Mouse (Mus musculus) CH12.LX (cell line): Measurements from ENCODE around the gene Mrtfb. TPM values are rescaled to one million over a fixed set of nuclear protein-coding genes. Genes with fewer than 3 reads are reported as not detected.

Source experiments
- DNase-seq: peaks from one replicate; pipeline ENCODE4 v3.0.0-alpha.2; 2013; ENCODE audit errors: extremely low read depth
- H3K27ac ChIP-seq: 2 replicates; pipeline ENCODE4 v1.5.1; 2012; ENCODE audit warnings: low read depth, mild to moderate bottlenecking, control low read depth, moderate library complexity; ENCODE audit not compliant: insufficient read depth
- H3K27me3 ChIP-seq: replicated peaks from 2 replicates; pipeline ENCODE3; 2012; ENCODE audit warnings: inconsistent platforms
- H3K36me3 ChIP-seq, 2 experiments: replicated peaks in 1 of 2; 2 replicates each; pipeline versions ENCODE3 to v1.6.1; 2012; ENCODE audit warnings: inconsistent platforms in 1 of 2, low read length in 1 of 2, mild to moderate bottlenecking in 1 of 2, mixed read lengths in 1 of 2, moderate library complexity in 1 of 2; ENCODE audit not compliant: control insufficient read depth in 1 of 2, insufficient read depth in 1 of 2
- H3K4me1 ChIP-seq, 2 experiments: 2 replicates each; pipeline ENCODE4 v1.6.1; 2012; ENCODE audit warnings: inconsistent platforms in 1 of 2, moderate library complexity in 1 of 2; ENCODE audit not compliant: insufficient read depth in 2 of 2, control insufficient read depth in 1 of 2
- H3K4me2 ChIP-seq: 2 replicates; pipeline ENCODE4 v1.6.1; 2012; ENCODE audit warnings: low read depth, mild to moderate bottlenecking, control low read depth; ENCODE audit not compliant: poor library complexity, insufficient read depth, severe bottlenecking
- H3K4me3 ChIP-seq, 3 experiments: fragments of 150-350 bp in 1 of 3; sonication (generic) in 1 of 3; replicated peaks in 1 of 3; 2 replicates each; pipeline versions ENCODE3 to v1.5.1; 2011 to 2012; ENCODE audit warnings: low read depth in 2 of 3, low read length in 2 of 3, mild to moderate bottlenecking in 2 of 3, moderate library complexity in 2 of 3, control low read depth in 1 of 3, improper control_type of control experiment in 1 of 3, inconsistent platforms in 1 of 3, mixed read lengths in 1 of 3; ENCODE audit not compliant: poor library complexity in 1 of 3
- H3K79me2 ChIP-seq: replicated peaks from 2 replicates; pipeline ENCODE4 v1.6.1; 2012; ENCODE audit warnings: mild to moderate bottlenecking, moderate library complexity; ENCODE audit not compliant: control insufficient read depth, poor library complexity, insufficient read depth, severe bottlenecking; ENCODE audit errors: extremely low read depth
- H3K9ac ChIP-seq: 2 replicates; pipeline ENCODE4 v1.6.1; 2012; ENCODE audit warnings: low read depth, mild to moderate bottlenecking, control low read depth, moderate library complexity; ENCODE audit not compliant: insufficient read depth
- H3K9me3 ChIP-seq: replicated peaks from 2 replicates; pipeline ENCODE3; 2012; ENCODE audit warnings: low read length, inconsistent platforms, mixed read lengths
- BHLHE40 ChIP-seq: IDR thresholded peaks from 2 replicates; pipeline ENCODE4 v1.6.1; 2011; ENCODE audit warnings: mild to moderate bottlenecking, low read depth, low read length, improper control_type of control experiment
- CHD1 ChIP-seq: IDR thresholded peaks from 2 replicates; pipeline ENCODE4 v1.6.1; 2012; ENCODE audit warnings: low read depth, low read length, improper control_type of control experiment, inconsistent platforms
- E2F4 ChIP-seq: IDR thresholded peaks from 2 replicates; pipeline ENCODE4 v1.6.1; 2011; ENCODE audit warnings: low read depth, low read length, improper control_type of control experiment; ENCODE audit not compliant: insufficient replicate concordance
- ELF1 ChIP-seq: IDR thresholded peaks from 2 replicates; pipeline ENCODE4 v1.6.1; 2014; ENCODE audit warnings: low read depth, mild to moderate bottlenecking, inconsistent platforms, low read length, improper control_type of control experiment
- EP300 ChIP-seq: IDR thresholded peaks from 2 replicates; pipeline ENCODE4 v1.6.1; 2011; ENCODE audit warnings: low read length, improper control_type of control experiment
- ETS1 ChIP-seq: conservative IDR thresholded peaks from 2 replicates; pipeline ENCODE4 v1.6.1; 2012; ENCODE audit warnings: low read depth, mild to moderate bottlenecking, inconsistent platforms, low read length, improper control_type of control experiment, moderate library complexity
- IRF4 ChIP-seq: IDR thresholded peaks from 2 replicates; pipeline ENCODE4 v1.6.1; 2014; ENCODE audit warnings: low read depth, mild to moderate bottlenecking, inconsistent platforms, low read length, improper control_type of control experiment
- KAT2A ChIP-seq: IDR thresholded peaks from 2 replicates; pipeline ENCODE4 v1.6.1; 2012; ENCODE audit warnings: low read length, improper control_type of control experiment, inconsistent platforms; ENCODE audit not compliant: insufficient replicate concordance
- MAFK ChIP-seq: IDR thresholded peaks from 2 replicates; pipeline ENCODE4 v1.6.1; 2011; ENCODE audit warnings: low read length, improper control_type of control experiment; ENCODE audit not compliant: insufficient replicate concordance
- MAX ChIP-seq: IDR thresholded peaks from 2 replicates; pipeline ENCODE4 v1.6.1; 2011; ENCODE audit warnings: low read length, improper control_type of control experiment
- MEF2A ChIP-seq: IDR thresholded peaks from 2 replicates; pipeline ENCODE4 v1.6.1; 2014; ENCODE audit warnings: low read depth, mild to moderate bottlenecking, inconsistent platforms, low read length, improper control_type of control experiment, borderline replicate concordance
- MXI1 ChIP-seq: IDR thresholded peaks from 2 replicates; pipeline ENCODE4 v1.6.1; 2011; ENCODE audit warnings: mild to moderate bottlenecking, low read depth, low read length, improper control_type of control experiment
- NELFE ChIP-seq: IDR thresholded peaks from 2 replicates; pipeline ENCODE4 v1.6.1; 2011; ENCODE audit warnings: low read depth, low read length, improper control_type of control experiment
- RAD21 ChIP-seq: IDR thresholded peaks from 2 replicates; pipeline ENCODE4 v1.6.1; 2011; ENCODE audit warnings: low read depth, mild to moderate bottlenecking, low read length, improper control_type of control experiment, moderate library complexity
- RCOR1 ChIP-seq: conservative IDR thresholded peaks from 2 replicates; pipeline ENCODE4 v1.6.1; 2012; ENCODE audit warnings: low read depth, mild to moderate bottlenecking, inconsistent platforms, low read length, improper control_type of control experiment
- SIN3A ChIP-seq: IDR thresholded peaks from 2 replicates; pipeline ENCODE4 v1.6.1; 2012; ENCODE audit warnings: low read length, improper control_type of control experiment, inconsistent platforms
- TBP ChIP-seq: conservative IDR thresholded peaks from 2 replicates; pipeline ENCODE4 v1.6.1; 2011; ENCODE audit warnings: low read depth, low read length, improper control_type of control experiment
- TCF12 ChIP-seq: IDR thresholded peaks from 2 replicates; pipeline ENCODE4 v1.6.1; 2014; ENCODE audit warnings: low read depth, mild to moderate bottlenecking, inconsistent platforms, low read length, improper control_type of control experiment
- UBTF ChIP-seq: IDR thresholded peaks from 2 replicates; pipeline ENCODE4 v1.6.1; 2012; ENCODE audit warnings: low read depth, mild to moderate bottlenecking, inconsistent platforms, low read length, improper control_type of control experiment, moderate library complexity
- USF1 ChIP-seq: IDR thresholded peaks from 2 replicates; pipeline ENCODE4 v1.6.1; 2014; ENCODE audit warnings: low read depth, mild to moderate bottlenecking, inconsistent platforms, low read length, improper control_type of control experiment
- ZC3H11A ChIP-seq: IDR thresholded peaks from 2 replicates; pipeline ENCODE4 v1.6.1; 2012; ENCODE audit warnings: low read depth, mild to moderate bottlenecking, inconsistent platforms, low read length, improper control_type of control experiment
- dilution Hi-C: fragments of 300-500 bp; cut with MboI; formaldehyde crosslinking; loops from 2 replicates; pipeline ENCODE4 v1.14.3; 2020; ENCODE audit warnings: low sequenced_read_pairs; ENCODE audit not compliant: extremely low pct_unique_long_range_greater_than_20kb, extremely low pct_ligation_motif_present
- in situ Hi-C: fragments of 300-500 bp; cut with MboI; formaldehyde crosslinking; loops from 3 replicates; pipeline ENCODE4 v1.14.3; 2019; ENCODE audit warnings: low sequenced_read_pairs, low pct_ligation_motif_present, low pct_unique_long_range_greater_than_20kb, mixed read lengths
- polyA plus RNA-seq: library from polyadenylated mRNA; unstranded; fragments of >175 nt; gene quantifications from 2 replicates; pipeline ENCODE4 v1.2.1, GENCODE M21; 2012; ENCODE audit warnings: low read depth; ENCODE audit not compliant: insufficient read length
- total RNA-seq, 2 experiments: library from RNA; depleted of rRNA; stranded (reverse); fragments of 300-350 nt in 1 of 2; fragments of >200 nt in 1 of 2; gene quantifications; 2 replicates each; pipeline ENCODE4 v1.2.3; 2012 to 2014

Mrtfb gene
- total and polyA plus RNA-seq, 3 experiments = 3.2 to 9.4 (median 4.4) TPM

- Histone ChIP-seq H3K4me2 (no peak overlapping the region), H3K4me3 (no peak overlapping the region), H3K27ac (no peak overlapping the region), H3K4me1 (peaks cover 0 to 4% of the 10 kb centered on the region in 2 experiments; a peak in 1 of 4 replicates), H3K36me3 (no peaks in the 10 kb centered on the region), H3K79me2 (no peaks in the 10 kb centered on the region), H3K9ac (no peak overlapping the region), H3K27me3 (no peaks in the 10 kb centered on the region), H3K9me3 (no peaks in the 10 kb centered on the region)
- in situ Hi-C loops (no loop called here), dilution Hi-C loops (no loop called here)
- TF ChIP-seq ETS1 = no peak
- no peak for TF ChIP-seq RCOR1
- TF ChIP-seq MEF2A = no peak
- TF ChIP-seq RAD21 = no peak
- no peak for TF ChIP-seq NELFE
- TF ChIP-seq MAX = no peak
- no peak for DNase-seq
Measured at GRCm38 (mm10) chr16:13250061-13250460, 6.2 kb upstream of the Mrtfb start.

- no peaks in the 10 kb centered on the region for H3K27me3 ChIP-seq
- DNase-seq = no peak
- dilution Hi-C loops = no loop called here
- in situ Hi-C loops = no loop called here
- H3K4me2 ChIP-seq = peak overlapping the region; percentile 87
- peaks cover 0 to 6% of the 10 kb centered on the region in 2 experiments for H3K36me3 ChIP-seq
- no peak overlapping the region for H3K27ac ChIP-seq
- TF ChIP-seq SIN3A = 0 out of 2 replicates have a peak, but pooled peaks have one; percentile 21
- peak; percentile 18; the same call in 1 of the 2 replicates for TF ChIP-seq MXI1
- TF ChIP-seq BHLHE40 = no peak
- TF ChIP-seq, all 38 proteins: peak for 2
- peak overlapping the region; percentile 66 to 81 (median 74) for H3K4me3 ChIP-seq
- peak overlapping the region; percentile 67 for H3K9ac ChIP-seq
- peaks cover 10 to 32% of the 10 kb centered on the region in 2 experiments for H3K4me1 ChIP-seq
- no peaks in the 10 kb centered on the region for H3K79me2 ChIP-seq
- H3K9me3 ChIP-seq = no peaks in the 10 kb centered on the region
Measured at GRCm38 (mm10) chr16:13256667-13257527, 616 bp downstream of the Mrtfb start.

DNA sequence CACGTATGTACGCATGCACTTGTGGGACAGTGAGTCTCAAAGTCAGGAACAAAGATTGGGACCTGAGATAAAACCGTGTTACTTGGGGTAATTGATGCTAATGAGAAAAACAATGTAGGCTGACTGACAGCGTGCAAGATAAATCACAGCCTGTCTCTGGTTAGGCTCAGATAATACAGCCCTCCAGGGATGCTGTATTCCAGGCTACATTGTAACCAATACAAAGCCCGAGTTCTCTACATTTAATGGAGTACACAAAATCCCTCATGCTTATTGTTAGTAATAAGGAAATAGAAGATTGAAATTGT, 1.2 kb downstream of the Mrtfb start:
- no peaks in the 10 kb centered on the region for H3K27me3 ChIP-seq
- no peaks in the 10 kb centered on the region for H3K79me2 ChIP-seq
- TF ChIP-seq KAT2A = no peak
- TF ChIP-seq E2F4 = no peak
- TF ChIP-seq EP300 = no peak
- no peak for TF ChIP-seq UBTF
- no peak for TF ChIP-seq CHD1
- TF ChIP-seq MAX = no peak
- TF ChIP-seq TBP = no peak
- no peak for TF ChIP-seq TCF12
- no peak for TF ChIP-seq ELF1
- TF ChIP-seq MAFK = no peak
- no peak for TF ChIP-seq RAD21
- TF ChIP-seq IRF4 = no peak
- no peak for TF ChIP-seq MEF2A
- no peak for TF ChIP-seq USF1
- no peak for TF ChIP-seq ZC3H11A
- no peak for TF ChIP-seq MXI1
- TF ChIP-seq, all 38 proteins: peak for 0
- dilution Hi-C loops (no loop called here), in situ Hi-C loops (no loop called here)
- peak overlapping the region in 2 of 3 experiments; percentile 66 to 74 for H3K4me3 ChIP-seq
- H3K4me2 ChIP-seq = peak overlapping the region; percentile 87; the same call in 1 of the 2 replicates
- H3K9me3 ChIP-seq = no peaks in the 10 kb centered on the region
- DNase-seq = no peak
- peaks cover 0 to 7% of the 10 kb centered on the region in 2 experiments for H3K36me3 ChIP-seq
- peaks cover 10 to 32% of the 10 kb centered on the region in 2 experiments for H3K4me1 ChIP-seq
- H3K9ac ChIP-seq = peak overlapping the region; percentile 67; the same call in 1 of the 2 replicates
- H3K27ac ChIP-seq = no peak overlapping the region
